Mouse (Mus musculus): ENCODE data around the gene Calhm1. TPM values are rescaled to one million over a fixed set of nuclear protein-coding genes. Genes with fewer than 3 reads are reported as not detected.

The Calhm1 gene
- polyA plus RNA-seq, 1 experiment = not detected

DNA sequence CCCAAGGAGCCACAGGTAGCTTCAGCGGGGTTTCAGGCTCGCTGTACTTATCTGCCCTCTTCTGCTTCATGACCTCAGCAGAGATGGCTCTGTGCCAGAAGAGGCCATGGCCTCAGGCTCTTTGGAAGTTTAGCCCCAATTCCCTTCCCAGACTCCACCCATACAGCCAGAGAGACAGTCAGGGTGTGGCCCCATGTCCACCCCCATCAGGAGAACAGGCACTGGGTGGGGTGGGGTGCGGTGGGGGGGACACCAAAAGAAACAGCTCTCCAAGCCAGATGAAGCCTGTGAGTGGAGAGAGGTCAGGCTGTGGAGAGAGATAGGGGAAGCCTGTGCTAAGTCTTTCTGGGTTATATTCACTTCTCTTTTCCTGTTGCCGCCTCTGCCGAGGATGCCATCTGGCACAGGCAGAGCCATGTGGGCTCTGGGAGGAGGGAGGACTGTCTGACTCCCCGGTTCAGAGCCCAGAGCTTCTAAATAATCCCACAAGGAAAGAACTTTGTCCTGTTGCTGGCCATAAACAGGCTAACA is 6.9 kb downstream of the Calhm1 start:
- Histone ChIP-seq H3K4me3 (ENCODE audit: insufficient read depth, low read length) (peak overlapping the region; percentile 82), H3K27ac (ENCODE audit: insufficient read depth, low read depth, low read length) (peak overlapping the region; percentile 82), H3K4me1 (ENCODE audit: control insufficient read depth, insufficient read depth, low read length) (peaks cover 59% of the 10 kb centered on the region)
- TF ChIP-seq CTCF (IDR thresholded peaks at IDR 0.05; ENCODE audit: low read depth, low read length) (0 out of 2 replicates have a peak, but pooled peaks have one; percentile 23), POLR2A (IDR thresholded peaks at IDR 0.05; ENCODE audit: borderline replicate concordance, low read depth, low read length) (no peak)

DNA sequence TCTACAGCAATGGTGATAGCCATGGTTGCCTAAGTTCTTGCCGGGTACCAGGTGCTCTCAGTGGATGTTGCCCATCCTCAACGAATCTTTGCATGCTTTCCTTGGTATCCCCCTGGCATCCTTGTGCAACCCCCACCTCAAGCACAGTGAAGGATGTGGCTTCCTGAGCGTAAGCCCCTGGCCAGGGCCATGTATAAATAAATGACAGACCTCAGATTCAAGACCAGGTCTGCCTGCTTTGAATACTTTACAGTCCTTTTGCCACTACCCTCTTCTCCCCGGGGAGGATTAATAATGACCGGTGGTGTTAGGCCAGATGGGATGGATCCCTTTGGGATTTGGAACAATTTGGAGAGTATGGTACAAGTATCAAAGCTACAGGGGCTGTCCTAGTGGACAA is 7.9 kb downstream of the Calhm1 start:
- TF ChIP-seq CTCF (IDR thresholded peaks at IDR 0.05; ENCODE audit: low read depth, low read length) (no peak), POLR2A (IDR thresholded peaks at IDR 0.05; ENCODE audit: borderline replicate concordance, low read depth, low read length) (no peak)
- peaks cover 55% of the 10 kb centered on the region for H3K4me1 ChIP-seq (ENCODE audit: control insufficient read depth, insufficient read depth, low read length)
- H3K4me3 ChIP-seq (ENCODE audit: insufficient read depth, low read length) = peak overlapping the region; percentile 82; the same call in 1 of the 2 replicates
- no peak overlapping the region for H3K27ac ChIP-seq (ENCODE audit: insufficient read depth, low read depth, low read length)

DNA sequence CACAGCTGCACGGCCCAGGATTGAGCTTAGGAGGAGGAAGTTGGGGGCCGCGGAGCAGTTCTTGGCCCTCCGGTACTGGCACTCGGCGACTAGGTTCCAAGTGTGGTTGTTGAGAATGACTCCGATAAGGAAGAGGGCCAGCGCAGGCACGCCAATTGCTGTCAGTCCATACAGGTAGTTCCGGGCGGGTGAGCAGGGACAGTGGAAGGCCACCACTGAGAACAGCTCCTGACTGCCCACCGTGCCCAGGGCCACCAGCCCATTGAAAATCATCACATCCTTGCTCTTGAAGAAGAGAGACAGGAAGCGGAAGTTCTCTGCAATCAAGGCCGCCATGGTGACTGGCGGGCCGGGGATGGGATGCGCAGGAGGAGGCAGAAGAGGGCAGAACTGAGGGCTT is 8.5 kb downstream of the Calhm1 start:
- no peak for TF ChIP-seq CTCF (IDR thresholded peaks at IDR 0.05; ENCODE audit: low read depth, low read length)
- TF ChIP-seq POLR2A (IDR thresholded peaks at IDR 0.05; ENCODE audit: borderline replicate concordance, low read depth, low read length) = no peak
- no peak overlapping the region for H3K27ac ChIP-seq (ENCODE audit: insufficient read depth, low read depth, low read length)
- H3K4me1 ChIP-seq (ENCODE audit: control insufficient read depth, insufficient read depth, low read length) = peaks cover 54% of the 10 kb centered on the region
- no peak overlapping the region for H3K4me3 ChIP-seq (ENCODE audit: insufficient read depth, low read length)

DNA sequence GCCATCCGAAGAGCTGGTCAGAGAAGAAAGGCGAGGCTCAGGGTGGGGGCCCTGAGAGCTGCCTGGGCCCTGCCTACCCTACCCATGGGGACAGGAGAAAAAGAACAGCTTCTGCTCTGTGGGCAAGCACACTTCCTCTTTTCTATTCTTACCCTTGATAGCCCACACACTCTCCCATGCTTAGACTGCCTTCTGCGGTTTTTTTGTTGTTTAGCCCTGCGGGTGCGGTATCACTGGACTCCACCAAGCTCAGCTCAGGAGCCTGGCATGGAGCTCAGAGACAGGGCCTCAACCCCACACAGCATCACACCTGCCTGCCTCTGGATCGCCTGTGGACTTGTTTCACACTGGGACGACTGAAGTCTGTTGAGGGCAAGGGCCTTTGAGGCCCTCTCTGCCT is 10.9 kb downstream of the Calhm1 start:
- Histone ChIP-seq H3K4me1 (ENCODE audit: control insufficient read depth, insufficient read depth, low read length) (peaks cover 44% of the 10 kb centered on the region), H3K27ac (ENCODE audit: insufficient read depth, low read depth, low read length) (peak overlapping the region; percentile 84), H3K4me3 (ENCODE audit: insufficient read depth, low read length) (peak overlapping the region; percentile 30)
- TF ChIP-seq CTCF (IDR thresholded peaks at IDR 0.05; ENCODE audit: low read depth, low read length) = no peak
- no peak for TF ChIP-seq POLR2A (IDR thresholded peaks at IDR 0.05; ENCODE audit: borderline replicate concordance, low read depth, low read length)

DNA sequence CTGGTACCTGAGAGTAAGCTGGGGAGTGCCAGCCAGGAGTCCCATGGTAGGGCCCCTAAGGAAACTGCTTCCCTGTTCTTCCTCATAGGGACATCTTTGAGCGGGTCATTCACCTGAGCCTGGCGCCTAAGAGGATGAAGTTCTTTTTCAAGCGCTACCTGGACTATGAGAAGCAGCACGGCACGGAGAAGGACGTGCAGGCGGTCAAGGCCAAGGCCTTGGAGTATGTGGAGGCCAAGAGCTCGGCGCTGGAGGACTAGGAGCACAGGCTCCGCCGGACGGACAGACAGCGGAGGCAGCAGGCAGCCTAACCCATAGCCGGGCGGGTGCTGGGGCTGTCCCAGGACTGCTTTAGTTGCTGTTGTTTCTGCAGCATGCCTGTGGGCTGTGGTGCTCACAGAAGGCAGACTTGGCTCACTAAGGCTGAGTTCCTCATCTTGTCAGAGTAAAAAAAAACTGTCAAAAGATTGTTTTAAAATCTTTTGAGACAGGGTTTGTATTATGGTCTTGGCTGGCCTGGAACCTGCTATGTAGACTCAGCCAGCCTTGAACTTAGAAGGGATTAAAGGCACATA is 13.4 kb downstream of the Calhm1 start:
- Histone ChIP-seq H3K27ac (ENCODE audit: insufficient read depth, low read depth, low read length) (no peak overlapping the region), H3K4me1 (ENCODE audit: control insufficient read depth, insufficient read depth, low read length) (peaks cover 32% of the 10 kb centered on the region), H3K4me3 (ENCODE audit: insufficient read depth, low read length) (no peak overlapping the region)
- TF ChIP-seq POLR2A (IDR thresholded peaks at IDR 0.05; ENCODE audit: borderline replicate concordance, low read depth, low read length) (no peak), CTCF (IDR thresholded peaks at IDR 0.05; ENCODE audit: low read depth, low read length) (no peak)

DNA sequence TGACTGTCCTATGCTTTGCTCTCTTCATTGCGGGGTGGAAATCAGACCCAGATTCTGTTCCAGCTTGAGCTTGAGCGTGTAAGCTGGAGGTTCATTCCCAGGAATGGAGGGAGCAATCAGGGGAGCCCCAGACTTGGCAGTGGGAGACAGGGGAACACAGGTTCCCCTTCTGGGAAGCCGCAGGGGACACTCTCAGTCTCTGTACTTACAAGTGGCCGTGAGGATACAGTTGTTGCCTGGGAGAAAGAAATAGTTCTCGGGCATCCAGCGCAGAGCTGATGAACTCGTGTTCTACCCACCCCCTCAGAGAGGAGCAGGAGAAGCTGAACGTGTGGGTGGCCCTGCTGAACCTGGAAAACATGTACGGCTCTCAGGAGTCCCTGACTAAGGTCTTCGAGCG is 15.2 kb downstream of the Calhm1 start:
- TF ChIP-seq POLR2A (IDR thresholded peaks at IDR 0.05; ENCODE audit: borderline replicate concordance, low read depth, low read length) (no peak), CTCF (IDR thresholded peaks at IDR 0.05; ENCODE audit: low read depth, low read length) (no peak)
- Histone ChIP-seq H3K4me1 (ENCODE audit: control insufficient read depth, insufficient read depth, low read length) (peaks cover 17% of the 10 kb centered on the region), H3K27ac (ENCODE audit: insufficient read depth, low read depth, low read length) (no peak overlapping the region), H3K4me3 (ENCODE audit: insufficient read depth, low read length) (no peak overlapping the region)

DNA sequence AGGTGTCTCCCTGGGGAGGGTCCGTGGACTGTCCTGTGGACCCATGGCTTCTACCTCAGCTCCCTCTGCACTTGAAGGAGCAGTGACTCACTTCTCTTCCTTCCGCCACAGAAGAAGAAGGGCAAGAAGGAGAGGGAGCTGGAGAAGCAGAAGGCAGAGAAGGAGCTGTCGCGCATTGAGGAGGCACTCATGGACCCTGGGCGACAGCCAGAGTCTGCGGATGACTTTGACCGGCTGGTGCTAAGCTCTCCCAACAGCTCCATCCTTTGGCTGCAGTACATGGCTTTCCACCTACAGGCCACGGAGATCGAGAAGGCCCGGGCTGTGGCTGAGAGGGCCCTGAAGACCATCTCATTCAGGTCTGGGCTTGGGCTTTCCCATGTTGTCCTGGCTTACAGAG is 15.9 kb downstream of the Calhm1 start:
- peaks cover 11% of the 10 kb centered on the region for H3K4me1 ChIP-seq (ENCODE audit: control insufficient read depth, insufficient read depth, low read length)
- TF ChIP-seq CTCF (IDR thresholded peaks at IDR 0.05; ENCODE audit: low read depth, low read length) (no peak), POLR2A (IDR thresholded peaks at IDR 0.05; ENCODE audit: borderline replicate concordance, low read depth, low read length) (no peak)
- H3K4me3 ChIP-seq (ENCODE audit: insufficient read depth, low read length) = no peak overlapping the region
- no peak overlapping the region for H3K27ac ChIP-seq (ENCODE audit: insufficient read depth, low read depth, low read length)

DNA sequence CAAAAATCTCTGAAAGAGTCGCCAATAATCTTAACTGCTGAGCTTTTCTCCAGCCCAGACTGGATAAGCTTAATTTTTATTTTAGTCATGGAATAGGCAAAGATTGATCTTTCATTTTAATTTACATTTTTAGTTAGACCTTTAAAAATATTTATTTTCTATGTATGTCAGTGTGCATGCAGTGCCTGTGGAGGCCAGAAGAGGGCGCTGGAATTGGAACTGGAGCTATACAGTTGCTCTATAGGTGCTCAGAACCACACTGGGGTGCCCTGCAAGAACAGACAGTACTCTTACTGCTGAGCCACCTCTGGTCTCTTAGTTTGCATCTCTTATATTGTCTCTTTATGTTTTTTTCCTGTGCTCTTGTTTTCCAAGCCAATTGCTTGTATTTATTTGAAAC is 21.3 kb downstream of the Calhm1 start:
- no peaks in the 10 kb centered on the region for H3K4me1 ChIP-seq (ENCODE audit: control insufficient read depth, insufficient read depth, low read length)
- no peak for TF ChIP-seq POLR2A (IDR thresholded peaks at IDR 0.05; ENCODE audit: borderline replicate concordance, low read depth, low read length)
- TF ChIP-seq CTCF (IDR thresholded peaks at IDR 0.05; ENCODE audit: low read depth, low read length) = peak; percentile 89
- no peak overlapping the region for H3K4me3 ChIP-seq (ENCODE audit: insufficient read depth, low read length)
- no peak overlapping the region for H3K27ac ChIP-seq (ENCODE audit: insufficient read depth, low read depth, low read length)

DNA sequence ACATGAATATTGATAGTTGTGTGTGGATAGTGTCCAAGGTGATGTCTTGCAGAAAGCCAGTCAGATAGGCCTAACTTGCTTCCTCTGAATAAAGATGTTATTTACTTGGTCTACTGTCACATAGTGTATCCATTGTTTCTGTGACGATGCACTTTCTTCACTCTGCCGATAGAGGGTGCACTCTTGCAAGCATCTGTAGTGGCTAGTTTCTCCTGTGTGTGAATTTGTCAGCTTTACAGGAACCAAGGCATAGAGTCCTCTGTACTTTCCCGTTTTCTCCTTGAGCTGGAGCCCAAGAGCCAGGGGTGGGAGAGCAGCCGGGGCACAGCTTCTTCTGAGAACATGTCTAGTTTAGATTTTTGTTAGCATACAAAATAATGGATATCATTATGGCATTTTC is 23.0 kb downstream of the Calhm1 start:
- TF ChIP-seq POLR2A (IDR thresholded peaks at IDR 0.05; ENCODE audit: borderline replicate concordance, low read depth, low read length) (no peak), CTCF (IDR thresholded peaks at IDR 0.05; ENCODE audit: low read depth, low read length) (peak; percentile 37; the same call in 1 of the 2 replicates)
- no peaks in the 10 kb centered on the region for H3K4me1 ChIP-seq (ENCODE audit: control insufficient read depth, insufficient read depth, low read length)
- no peak overlapping the region for H3K27ac ChIP-seq (ENCODE audit: insufficient read depth, low read depth, low read length)
- H3K4me3 ChIP-seq (ENCODE audit: insufficient read depth, low read length) = no peak overlapping the region

DNA sequence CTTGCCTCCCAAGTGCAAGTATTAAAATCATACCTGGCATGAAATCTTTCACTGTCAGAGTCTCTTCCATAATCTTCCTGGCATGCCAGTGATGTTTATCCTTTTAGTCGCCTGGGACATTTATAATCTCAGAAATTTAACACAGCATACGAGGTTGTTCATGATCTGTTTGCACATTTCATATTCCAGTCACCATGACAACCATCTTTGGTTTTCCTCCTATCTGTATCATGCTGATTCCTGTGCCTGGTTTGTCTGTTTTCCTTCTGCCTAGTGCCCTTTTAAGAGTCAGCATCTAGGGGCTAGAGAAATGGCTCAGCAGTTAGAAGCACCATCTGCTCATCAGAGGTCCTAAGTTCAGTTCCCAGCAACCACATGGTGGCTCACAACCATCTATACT is 25.4 kb downstream of the Calhm1 start:
- H3K4me3 ChIP-seq (ENCODE audit: insufficient read depth, low read length) = no peak overlapping the region
- H3K4me1 ChIP-seq (ENCODE audit: control insufficient read depth, insufficient read depth, low read length) = no peaks in the 10 kb centered on the region
- no peak overlapping the region for H3K27ac ChIP-seq (ENCODE audit: insufficient read depth, low read depth, low read length)
- TF ChIP-seq CTCF (IDR thresholded peaks at IDR 0.05; ENCODE audit: low read depth, low read length) (no peak), POLR2A (IDR thresholded peaks at IDR 0.05; ENCODE audit: borderline replicate concordance, low read depth, low read length) (no peak)

Measured in bone marrow macrophage, adult 2 months (primary cell).